Mouse (Mus musculus) layer of hippocampus, adult 11-12 months (tissue): Measurements from ENCODE around the gene Gm13276.
"Not testable (repeated sequence)": the region's sequence is repeated elsewhere in the genome, so short reads cannot be mapped to it uniquely, and the experiment has no call there.

ENCODE experiments used
- DNase-seq: peaks from one replicate; pipeline ENCODE4 v3.0.0; 2022; ENCODE audit warnings: low spot score

Gene Gm13276

GRCm38 (mm10) chr4:88782335-88782734, 3.2 kb upstream of the Gm13276 start:
- DNase-seq, result not testable (repeated sequence)

GRCm38 (mm10) chr4:88788402-88788801, 2.9 kb downstream of the Gm13276 start, which contains the start of gene Gm13277:
Gene Gm13277 (plus strand): TSS chr4:88788632.
- DNase-seq, result peak; percentile 67

DNA sequence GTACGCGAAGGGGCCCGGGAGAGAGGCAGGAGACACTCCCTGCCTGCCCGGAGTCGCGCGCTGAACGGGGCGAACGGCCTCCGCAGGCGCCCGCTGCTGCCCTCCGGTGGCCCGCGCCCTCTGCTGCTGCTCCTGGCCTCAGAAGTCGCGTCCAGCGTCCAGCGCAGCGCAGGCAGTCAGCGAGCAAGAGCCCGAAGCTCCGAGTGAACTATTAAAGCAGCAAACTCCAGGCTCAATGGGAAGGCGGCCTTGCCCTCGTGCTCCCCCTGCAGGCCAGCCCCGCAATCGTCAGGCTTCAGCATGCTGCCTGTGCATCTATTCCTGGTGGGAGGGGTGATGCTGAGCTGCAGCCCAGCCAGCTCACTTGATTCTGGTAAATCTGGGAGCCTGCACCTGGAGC, 5.7 kb downstream of the Gm13276 start, which contains the start of gene Gm13278:
Gm13278 (plus strand) TSS at position 301 of the 400 bp plus-strand sequence.
- not testable (repeated sequence) for DNase-seq

GRCm38 (mm10) chr4:88793936-88794675, 8.6 kb downstream of the Gm13276 start, which contains the start of gene Gm13275:
Gene Gm13275 (plus strand): TSS chr4:88794487.
- DNase-seq, result peak; percentile 72

DNA sequence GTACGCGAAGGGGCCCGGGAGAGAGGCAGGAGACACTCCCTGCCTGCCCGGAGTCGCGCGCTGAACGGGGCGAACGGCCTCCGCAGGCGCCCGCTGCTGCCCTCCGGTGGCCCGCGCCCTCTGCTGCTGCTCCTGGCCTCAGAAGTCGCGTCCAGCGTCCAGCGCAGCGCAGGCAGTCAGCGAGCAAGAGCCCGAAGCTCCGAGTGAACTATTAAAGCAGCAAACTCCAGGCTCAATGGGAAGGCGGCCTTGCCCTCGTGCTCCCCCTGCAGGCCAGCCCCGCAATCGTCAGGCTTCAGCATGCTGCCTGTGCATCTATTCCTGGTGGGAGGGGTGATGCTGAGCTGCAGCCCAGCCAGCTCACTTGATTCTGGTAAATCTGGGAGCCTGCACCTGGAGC, 11.6 kb downstream of the Gm13276 start, which contains the start of gene Gm13279:
Gm13279 (plus strand) TSS at position 301 of the 400 bp plus-strand sequence.
- DNase-seq, result not testable (repeated sequence)

- not testable (repeated sequence) for DNase-seq
Measured at GRCm38 (mm10) chr4:88799365-88799764, 13.9 kb downstream of the Gm13276 start, which contains the start of gene Gm13285. Gene Gm13285 (plus strand): TSS chr4:88799665.

DNA sequence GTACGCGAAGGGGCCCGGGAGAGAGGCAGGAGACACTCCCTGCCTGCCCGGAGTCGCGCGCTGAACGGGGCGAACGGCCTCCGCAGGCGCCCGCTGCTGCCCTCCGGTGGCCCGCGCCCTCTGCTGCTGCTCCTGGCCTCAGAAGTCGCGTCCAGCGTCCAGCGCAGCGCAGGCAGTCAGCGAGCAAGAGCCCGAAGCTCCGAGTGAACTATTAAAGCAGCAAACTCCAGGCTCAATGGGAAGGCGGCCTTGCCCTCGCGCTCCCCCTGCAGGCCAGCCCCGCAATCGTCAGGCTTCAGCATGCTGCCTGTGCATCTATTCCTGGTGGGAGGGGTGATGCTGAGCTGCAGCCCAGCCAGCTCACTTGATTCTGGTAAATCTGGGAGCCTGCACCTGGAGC, 17.4 kb downstream of the Gm13276 start, which contains the start of gene Gm13287:
Gm13287 (plus strand) TSS at position 301 of the 400 bp plus-strand sequence.
- DNase-seq, result not testable (repeated sequence)

DNA sequence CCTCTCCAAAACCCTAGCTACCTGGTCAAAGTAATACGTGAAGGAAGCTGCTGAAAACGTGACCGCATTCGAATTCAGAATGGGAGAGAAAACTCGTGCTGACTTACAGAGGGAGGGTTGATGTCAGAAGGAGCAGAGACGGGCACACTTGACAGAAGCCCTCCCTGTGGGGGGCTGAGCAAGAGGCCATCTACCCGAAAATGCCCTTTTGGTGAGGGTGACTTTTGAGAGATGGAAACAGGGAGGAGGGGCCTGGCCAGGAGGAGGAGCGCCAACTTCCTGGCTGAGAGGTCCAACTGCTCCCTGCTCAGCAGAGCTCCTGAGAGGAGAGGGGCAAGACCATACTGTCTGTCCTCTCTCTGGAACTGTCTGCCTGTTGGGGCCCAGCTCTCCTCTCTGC, 19.7 kb downstream of the Gm13276 start, which contains the start of gene Gm13288:
Gm13288 (plus strand) TSS at position 301 of the 400 bp plus-strand sequence.
- DNase-seq, result not testable (repeated sequence)

GRCm38 (mm10) chr4:88805761-88806160, 20.3 kb downstream of the Gm13276 start:
- not testable (repeated sequence) for DNase-seq

DNA sequence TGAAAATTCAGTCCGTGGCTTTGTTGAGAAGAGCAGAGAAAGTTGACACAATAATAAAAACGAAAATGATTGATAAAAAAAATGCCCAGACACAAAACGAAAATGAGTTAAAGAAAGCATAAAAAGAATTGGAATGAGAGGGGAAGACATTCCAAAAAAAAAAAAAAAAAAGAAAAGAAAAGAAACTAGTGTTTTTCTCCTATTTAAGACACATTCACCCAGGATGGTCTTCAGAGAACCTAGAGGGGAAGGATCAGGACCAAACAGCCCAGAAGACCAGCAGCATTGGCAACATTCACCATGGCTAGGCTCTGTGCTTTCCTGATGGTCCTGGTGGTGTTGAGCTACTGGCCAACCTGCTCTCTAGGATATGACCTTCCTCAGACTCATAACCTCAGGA, 30.4 kb downstream of the Gm13276 start, which contains the start of gene Ifna7:
Ifna7 (plus strand) TSS at position 301 of the 400 bp plus-strand sequence.
- no peak for DNase-seq

DNA sequence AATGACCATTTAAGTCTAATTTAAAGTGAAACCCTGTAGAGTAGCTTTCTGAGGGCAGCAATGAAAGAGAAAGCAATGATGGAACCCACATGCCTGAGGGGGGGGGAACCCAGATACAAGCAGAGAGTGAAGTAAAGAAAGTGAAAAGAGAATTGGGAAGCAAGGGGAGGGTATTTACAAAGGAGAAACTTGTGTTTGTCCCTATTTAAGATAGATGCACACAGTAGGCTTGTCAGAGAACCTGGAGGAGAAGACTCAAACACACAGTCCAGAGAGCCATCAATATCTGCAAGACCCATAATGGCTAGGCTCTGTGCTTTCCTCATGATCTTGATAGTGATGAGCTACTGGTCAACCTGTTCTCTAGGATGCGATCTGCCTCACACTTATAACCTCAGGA, 34.1 kb downstream of the Gm13276 start, which contains the start of gene Ifna11:
Ifna11 (plus strand) TSS at position 301 of the 400 bp plus-strand sequence.
- DNase-seq, result no peak

DNA sequence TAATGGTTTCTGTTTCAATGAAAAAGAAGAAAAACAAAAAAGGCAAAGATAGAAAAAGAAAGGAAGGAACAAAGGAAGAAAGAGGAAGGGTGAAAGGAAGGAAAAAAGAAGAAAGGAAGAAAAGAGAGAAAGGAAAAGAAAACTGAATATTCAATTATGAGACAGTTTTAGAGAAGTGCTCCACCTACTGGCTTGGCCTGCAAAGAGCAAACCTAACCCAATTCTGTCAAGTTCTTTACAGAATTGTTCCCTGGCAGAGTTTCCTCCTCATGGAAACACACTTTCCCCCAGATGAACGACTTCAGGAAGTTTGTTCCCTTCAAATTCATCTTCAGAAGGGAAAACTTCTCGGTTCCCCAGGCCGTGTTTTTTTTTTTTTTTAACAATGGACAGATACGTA, 37.5 kb downstream of the Gm13276 start:
- no peak for DNase-seq

GRCm38 (mm10) chr4:88827116-88827515, 41.6 kb downstream of the Gm13276 start, which contains the start of gene Ifna6:
Gene Ifna6 (plus strand): TSS chr4:88827416.
- DNase-seq, result not testable (repeated sequence)

DNA sequence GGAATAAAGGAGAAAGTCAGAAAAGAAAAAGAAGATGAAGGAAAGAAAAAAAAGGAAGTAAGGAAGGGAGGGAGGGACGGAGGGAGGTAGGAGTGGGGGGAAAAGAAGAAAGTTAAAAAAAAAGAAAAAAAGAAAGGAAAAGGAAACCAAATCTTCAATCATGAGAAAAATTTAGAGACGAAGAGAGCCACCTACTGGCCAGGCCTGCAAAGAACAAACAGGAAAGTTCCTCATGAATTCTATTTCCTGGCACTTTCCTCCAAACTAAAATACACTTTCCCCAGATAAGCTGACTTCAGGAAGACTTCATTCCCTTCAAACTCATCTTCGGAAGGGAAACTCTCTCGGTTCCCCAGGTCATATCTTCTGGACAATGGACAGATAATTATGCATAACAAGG, 45.0 kb downstream of the Gm13276 start:
- DNase-seq, result peak; percentile 26

DNA sequence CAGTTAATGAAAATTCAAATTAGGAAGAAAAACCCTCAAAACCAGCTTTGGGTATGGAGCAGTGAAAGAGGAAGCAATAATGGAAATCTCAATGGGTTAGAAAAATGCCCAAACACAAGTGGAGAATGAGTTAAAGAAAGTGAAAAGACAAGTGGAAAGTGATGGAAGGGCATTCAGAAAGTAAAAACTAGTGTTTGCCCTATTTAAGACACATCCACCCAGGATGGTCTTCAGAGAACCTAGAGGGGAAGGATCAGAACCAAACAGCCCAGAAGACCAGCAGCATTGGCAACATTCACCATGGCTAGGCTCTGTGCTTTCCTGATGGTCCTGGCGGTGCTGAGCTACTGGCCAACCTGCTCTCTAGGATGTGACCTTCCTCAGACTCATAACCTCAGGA, 49.7 kb downstream of the Gm13276 start, which contains the start of gene Ifna5:
Ifna5 (plus strand) TSS at position 301 of the 400 bp plus-strand sequence.
- DNase-seq, result not testable (repeated sequence)
